Mouse (Mus musculus): ENCODE measurements around the gene Cyfip1.

Cyfip1 gene

GRCm38 (mm10) chr7:55841445-55841844 lies at the start of gene Cyfip1:
Gene Cyfip1 (plus strand): TSS chr7:55841745.
- no peak for DNase-seq (ENCODE audit: low read depth, low spot score)

- no peak for DNase-seq (ENCODE audit: low read depth, low spot score)
Measured at GRCm38 (mm10) chr7:55792280-55792679, 49.3 kb upstream of the Cyfip1 start.

GRCm38 (mm10) chr7:55793236-55793951 lies 48.2 kb upstream of the Cyfip1 start:
- no peak for DNase-seq (ENCODE audit: low read depth, low spot score)

- DNase-seq (ENCODE audit: low read depth, low spot score): peak; percentile 98
Measured at GRCm38 (mm10) chr7:55793952-55794603, 47.5 kb upstream of the Cyfip1 start, which contains the start of gene Tubgcp5. Gene Tubgcp5 (plus strand): TSS chr7:55794154.

GRCm38 (mm10) chr7:55799981-55800380 lies 41.6 kb upstream of the Cyfip1 start:
- no peak for DNase-seq (ENCODE audit: low read depth, low spot score)

GRCm38 (mm10) chr7:55809967-55810366 lies 31.6 kb upstream of the Cyfip1 start:
- no peak for DNase-seq (ENCODE audit: low read depth, low spot score)

- DNase-seq (ENCODE audit: low read depth, low spot score): no peak
Measured at GRCm38 (mm10) chr7:55824468-55824867, 17.1 kb upstream of the Cyfip1 start.

GRCm38 (mm10) chr7:55827551-55827950 lies 14.0 kb upstream of the Cyfip1 start:
- DNase-seq (ENCODE audit: low read depth, low spot score): no peak

GRCm38 (mm10) chr7:55836877-55837276 lies 4.7 kb upstream of the Cyfip1 start:
- no peak for DNase-seq (ENCODE audit: low read depth, low spot score)

- peak; percentile 84 for DNase-seq (ENCODE audit: low read depth, low spot score)
Measured at GRCm38 (mm10) chr7:55841977-55842503, 495 bp downstream of the Cyfip1 start.

GRCm38 (mm10) chr7:55842504-55843152 lies 1.1 kb downstream of the Cyfip1 start:
- DNase-seq (ENCODE audit: low read depth, low spot score): peak; percentile 45

GRCm38 (mm10) chr7:55846606-55847312 lies 5.2 kb downstream of the Cyfip1 start:
- DNase-seq (ENCODE audit: low read depth, low spot score): no peak

- DNase-seq (ENCODE audit: low read depth, low spot score): peak; percentile 46
Measured at GRCm38 (mm10) chr7:55849948-55850571, 8.5 kb downstream of the Cyfip1 start.

GRCm38 (mm10) chr7:55852787-55853186 lies 11.2 kb downstream of the Cyfip1 start:
- DNase-seq (ENCODE audit: low read depth, low spot score): no peak

- DNase-seq (ENCODE audit: low read depth, low spot score): no peak
Measured at GRCm38 (mm10) chr7:55855597-55855996, 14.1 kb downstream of the Cyfip1 start.

- DNase-seq (ENCODE audit: low read depth, low spot score): no peak
Measured at GRCm38 (mm10) chr7:55856741-55857140, 15.2 kb downstream of the Cyfip1 start.

GRCm38 (mm10) chr7:55857729-55858128 lies 16.2 kb downstream of the Cyfip1 start:
- DNase-seq (ENCODE audit: low read depth, low spot score): no peak

GRCm38 (mm10) chr7:55858836-55859517 lies 17.4 kb downstream of the Cyfip1 start:
- no peak for DNase-seq (ENCODE audit: low read depth, low spot score)

- no peak for DNase-seq (ENCODE audit: low read depth, low spot score)
Measured at GRCm38 (mm10) chr7:55859518-55859872, 17.9 kb downstream of the Cyfip1 start.

- no peak for DNase-seq (ENCODE audit: low read depth, low spot score)
Measured at GRCm38 (mm10) chr7:55859956-55860355, 18.4 kb downstream of the Cyfip1 start.

GRCm38 (mm10) chr7:55861175-55861574 lies 19.6 kb downstream of the Cyfip1 start:
- DNase-seq (ENCODE audit: low read depth, low spot score): no peak

Data from mesoderm, embryonic 11.5 days (tissue).